Mouse (Mus musculus): ENCODE results near the gene Sos1.

DNA sequence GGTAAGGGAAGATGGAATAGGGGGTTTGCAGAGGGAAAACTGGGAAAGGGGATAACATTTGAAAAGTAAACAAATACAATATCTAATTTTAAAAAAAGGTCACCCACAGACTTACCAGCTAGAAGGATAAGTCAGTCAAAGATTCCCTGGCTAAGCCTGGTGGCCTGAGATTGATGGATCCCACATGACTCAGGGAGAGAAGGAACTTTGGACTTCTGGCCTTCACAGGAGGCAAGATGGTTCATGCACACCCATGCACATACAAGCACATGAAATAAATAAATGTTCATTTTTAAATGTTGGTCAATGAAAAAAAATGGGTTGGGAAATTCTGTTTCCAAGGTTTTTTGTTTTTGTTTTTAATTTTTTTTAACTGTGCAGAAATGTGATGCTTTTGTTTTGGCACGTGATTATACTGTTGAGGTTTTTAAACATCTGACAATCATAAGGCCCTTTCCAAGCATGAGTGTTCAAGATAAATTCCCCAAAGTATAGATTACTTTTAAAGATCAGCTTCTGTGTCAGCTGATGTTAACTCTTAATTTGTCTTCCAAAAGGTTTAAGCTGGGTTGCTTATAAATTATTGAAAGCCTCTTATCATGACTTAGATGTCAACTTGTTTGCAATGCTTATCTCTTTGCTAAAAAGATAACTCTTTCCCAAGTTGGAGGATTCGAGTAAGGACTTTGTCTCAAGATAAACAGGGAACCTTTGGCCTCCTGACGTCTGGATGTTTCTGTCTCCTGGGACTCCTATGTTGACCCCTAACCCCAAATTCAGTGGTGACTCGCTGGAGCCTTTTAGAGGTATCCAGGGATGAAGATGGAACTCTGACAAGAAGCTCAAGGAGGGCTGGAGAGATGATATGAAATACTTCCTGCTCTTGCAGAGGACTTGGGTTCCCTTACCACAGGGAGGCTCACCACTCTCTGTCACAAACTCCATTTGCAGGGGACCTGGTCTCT is 29.5 kb upstream of the Sos1 start:
- TF ChIP-seq GATA1 (IDR thresholded peaks at IDR 0.05; ENCODE audit: low read length): no peak
- TF ChIP-seq TAL1 (IDR thresholded peaks at IDR 0.05; ENCODE audit: low read length): no peak

Measured in erythroblast, embryonic 14.5 days (primary cell).